Mouse (Mus musculus): ENCODE results near the gene Plekhs1.
"Not testable (repeated sequence)": the region's sequence is repeated elsewhere in the genome, so short reads cannot be mapped to it uniquely, and the experiment has no call there.

Plekhs1 gene

GRCm38 (mm10) chr19:56519408-56519807 lies 58.0 kb downstream of the Plekhs1 start:
- in situ Hi-C loops (cut with MboI, MseI) = not testable (repeated sequence)

GRCm38 (mm10) chr19:56530529-56530928 lies 69.1 kb downstream of the Plekhs1 start:
- in situ Hi-C loops (cut with MboI, MseI) = not testable (repeated sequence)

GRCm38 (mm10) chr19:56531251-56531650 lies 69.8 kb downstream of the Plekhs1 start:
- in situ Hi-C loops (cut with MboI, MseI) = no loop called here

GRCm38 (mm10) chr19:56533291-56534071 lies 72.0 kb downstream of the Plekhs1 start:
- in situ Hi-C loops (cut with MboI, MseI) = no loop called here

- in situ Hi-C loops (cut with MboI, MseI) = no loop called here
Measured at GRCm38 (mm10) chr19:56534337-56534736, 72.9 kb downstream of the Plekhs1 start.

GRCm38 (mm10) chr19:56535064-56535463 lies 73.6 kb downstream of the Plekhs1 start:
- in situ Hi-C loops (cut with MboI, MseI) = no loop called here

- in situ Hi-C loops (cut with MboI, MseI) = no loop called here
Measured at GRCm38 (mm10) chr19:56535765-56536164, 74.3 kb downstream of the Plekhs1 start.
